Comparison of ENCODE assay signal across 27 mouse cellular contexts in genomic region chr4:87870563-87870962, GRCm38 (mm10).
DNase-seq lines count a peak whose midpoint lies in the region; ATAC-seq and TF ChIP-seq lines count a peak whose summit lies in the region.
"Had no signal": no experiment of that assay in that cellular context is flagged by ENCODE, and none has a peak within 500 bp of the region (broad histone marks: within the 10 kb centered on the region; RNA-seq: fewer than 3 reads in every experiment).

No protein-coding gene starts in this region.

- H3K36me3 ChIP-seq in kidney, embryonic 14.5 days (ENCODE audit: control insufficient read depth, insufficient read depth, low read length): no peaks in the 10 kb centered on the region
- H3K36me3 ChIP-seq in liver, adult 2 months (ENCODE audit: control insufficient read depth, insufficient read depth, low read length): no peaks in the 10 kb centered on the region
- H3K36me3 ChIP-seq in liver, postnatal 0 days (replicated peaks; ENCODE audit: insufficient read depth, low read length): peaks cover 5% of the 10 kb centered on the region; the same call in 1 of the 2 replicates
- no peaks in the 10 kb centered on the region for H3K36me3 ChIP-seq in intestine, embryonic 16.5 days (ENCODE audit: control insufficient read depth, insufficient read depth, low read length)
- H3K36me3 ChIP-seq: liver, embryonic 13.5 days had no signal

- H3K79me2 ChIP-seq in liver, adult 2 months (ENCODE audit: control insufficient read depth, insufficient read depth, low read length): no peaks in the 10 kb centered on the region

- H3K4me3 ChIP-seq in kidney, embryonic 14.5 days (ENCODE audit: low read length): no peak overlapping the region
- no peak overlapping the region for H3K4me3 ChIP-seq in liver, adult 2 months (ENCODE audit: insufficient read depth, low read depth, low read length)
- no peak overlapping the region for H3K4me3 ChIP-seq in liver, postnatal 0 days (ENCODE audit: low read depth, low read length)
- H3K4me3 ChIP-seq in intestine, embryonic 16.5 days (ENCODE audit: low read length): no peak overlapping the region
- H3K4me3 ChIP-seq: embryonic facial prominence, embryonic 12.5 days; limb, embryonic 13.5 days; liver, embryonic 13.5 days; midbrain, embryonic 15.5 days; neural tube, embryonic 13.5 days had no signal

- peak; percentile 29 for DNase-seq in kidney, adult 11 months
- DNase-seq in liver, adult 2 months (ENCODE audit: extremely low read depth, low read depth, low spot score): peak; percentile 31
- DNase-seq in liver, postnatal 0 days: no peak
- DNase-seq in gastrocnemius, adult 18-20 months (ENCODE audit: low spot score): no peak
- no peak for DNase-seq in natural killer cell, adult 2 months (ENCODE audit: low spot score in 2 of 2)
- DNase-seq: adrenal gland, postnatal 14 days; cerebellum, adult 8-10 months; cerebellum, postnatal 36 days; gastrocnemius, postnatal 10 days; heart, adult 11 months; layer of hippocampus, adult 9-11 months; liver, embryonic 13.5 days; lung, embryonic 14.5 days; lung, postnatal 4 days; retina, postnatal 1 day; right cerebral cortex, postnatal 25 days; thymus, postnatal 25 days had no signal

- 45% methylated on average over 2 of the region's 2 CpGs for WGBS in kidney, embryonic 14.5 days
- 26% methylated on average over 2 of the region's 2 CpGs for WGBS in liver, adult 2 months
- 57% methylated on average over 2 of the region's 2 CpGs for WGBS in liver, postnatal 0 days (ENCODE audit: insufficient replicate concordance)
- 33% methylated on average over 2 of the region's 2 CpGs for WGBS in intestine, embryonic 16.5 days

- no peaks in the 10 kb centered on the region for H3K9me3 ChIP-seq in kidney, embryonic 14.5 days (ENCODE audit: control insufficient read depth, low read length)
- H3K9me3 ChIP-seq in liver, postnatal 0 days (ENCODE audit: low read length): no peaks in the 10 kb centered on the region
- no peaks in the 10 kb centered on the region for H3K9me3 ChIP-seq in intestine, embryonic 16.5 days (ENCODE audit: control insufficient read depth, low read length)
- H3K9me3 ChIP-seq: embryonic facial prominence, embryonic 12.5 days; limb, embryonic 13.5 days; liver, embryonic 13.5 days; midbrain, embryonic 15.5 days; neural tube, embryonic 13.5 days had no signal

- no peak for TF ChIP-seq CTCF in liver, adult 2 months (IDR thresholded peaks at IDR 0.05; ENCODE audit: low read depth, low read length)
- TF ChIP-seq CTCF in liver, postnatal 0 days (IDR thresholded peaks at IDR 0.05; ENCODE audit: low read depth): no peak

- H3K9ac ChIP-seq in kidney, embryonic 14.5 days (ENCODE audit: low read depth, low read length): no peak overlapping the region
- H3K9ac ChIP-seq in liver, adult 2 months (ENCODE audit: low read depth, low read length): no peak overlapping the region
- H3K9ac ChIP-seq in liver, postnatal 0 days (replicated peaks): no peak overlapping the region
- no peak overlapping the region for H3K9ac ChIP-seq in intestine, embryonic 16.5 days (ENCODE audit: low read depth, low read length)
- H3K9ac ChIP-seq: embryonic facial prominence, embryonic 12.5 days; limb, embryonic 13.5 days; liver, embryonic 13.5 days; lung, embryonic 14.5 days; midbrain, embryonic 15.5 days; neural tube, embryonic 13.5 days had no signal

- TF ChIP-seq POLR2A in liver, adult 2 months (IDR thresholded peaks at IDR 0.05; ENCODE audit: extremely low read depth, insufficient read depth, low read length): no peak

- H3K4me2 ChIP-seq in kidney, embryonic 14.5 days (replicated peaks; ENCODE audit: low read depth, low read length): no peak overlapping the region
- H3K4me2 ChIP-seq in liver, postnatal 0 days (ENCODE audit: low read depth, low read length): no peak overlapping the region
- H3K4me2 ChIP-seq in intestine, embryonic 16.5 days (ENCODE audit: low read depth, low read length): no peak overlapping the region
- H3K4me2 ChIP-seq: embryonic facial prominence, embryonic 12.5 days; heart, embryonic 11.5 days; limb, embryonic 13.5 days; liver, embryonic 13.5 days; lung, embryonic 14.5 days; midbrain, embryonic 15.5 days; neural tube, embryonic 13.5 days had no signal

- no peaks in the 10 kb centered on the region for H3K27me3 ChIP-seq in kidney, embryonic 14.5 days (ENCODE audit: control insufficient read depth, insufficient read depth, low read length)
- no peaks in the 10 kb centered on the region for H3K27me3 ChIP-seq in liver, adult 2 months (ENCODE audit: control insufficient read depth, insufficient read depth, low read length)
- no peaks in the 10 kb centered on the region for H3K27me3 ChIP-seq in liver, postnatal 0 days (ENCODE audit: insufficient read depth, low read length)
- H3K27me3 ChIP-seq in intestine, embryonic 16.5 days (replicated peaks; ENCODE audit: control insufficient read depth, insufficient read depth, low read length): no peaks in the 10 kb centered on the region
- H3K27me3 ChIP-seq: embryonic facial prominence, embryonic 12.5 days; limb, embryonic 13.5 days; liver, embryonic 13.5 days; midbrain, embryonic 15.5 days; neural tube, embryonic 13.5 days had no signal

- no peak for ATAC-seq in kidney, embryonic 14.5 days (ENCODE audit: low FRiP score, low TSS enrichment)
- no peak for ATAC-seq in liver, postnatal 0 days
- peak; percentile 60; the same call in 1 of the 2 replicates for ATAC-seq in intestine, embryonic 16.5 days
- ATAC-seq: forebrain, embryonic 14.5 days; hindbrain, embryonic 16.5 days; midbrain, embryonic 15.5 days had no signal

- no peak for TF ChIP-seq EP300 in liver, postnatal 0 days (IDR thresholded peaks at IDR 0.05; ENCODE audit: low read depth)

- no peak overlapping the region for H3K27ac ChIP-seq in kidney, embryonic 14.5 days (ENCODE audit: low read depth, low read length)
- no peak overlapping the region for H3K27ac ChIP-seq in liver, adult 2 months (replicated peaks; ENCODE audit: insufficient read depth, low read depth, low read length)
- no peak overlapping the region for H3K27ac ChIP-seq in liver, postnatal 0 days (ENCODE audit: low read depth)
- no peak overlapping the region for H3K27ac ChIP-seq in intestine, embryonic 16.5 days (ENCODE audit: low read length)
- H3K27ac ChIP-seq: embryonic facial prominence, embryonic 12.5 days; kidney, postnatal 0 days; limb, embryonic 13.5 days; liver, embryonic 13.5 days; midbrain, embryonic 15.5 days; neural tube, embryonic 13.5 days had no signal

- 0 out of 2 replicates have a peak, but pooled peaks cover 8% of the 10 kb centered on the region for H3K4me1 ChIP-seq in kidney, embryonic 14.5 days (ENCODE audit: control insufficient read depth, insufficient read depth, low read length)
- H3K4me1 ChIP-seq in liver, adult 2 months (ENCODE audit: control insufficient read depth, insufficient read depth, low read length): no peaks in the 10 kb centered on the region; the same call in 1 of the 2 replicates
- H3K4me1 ChIP-seq in liver, postnatal 0 days (ENCODE audit: insufficient read depth): no peaks in the 10 kb centered on the region
- H3K4me1 ChIP-seq in intestine, embryonic 16.5 days (ENCODE audit: control insufficient read depth, insufficient read depth, low read length): peaks cover 7% of the 10 kb centered on the region; the same call in 1 of the 2 replicates
- H3K4me1 ChIP-seq: embryonic facial prominence, embryonic 12.5 days; liver, embryonic 13.5 days had no signal

Comparison
In these comparisons a context has a peak if more than half of its experiments do, and no peak if none do; other contexts are left out.
1. DNase-seq: peak in kidney, adult 11 months (single experiment) and liver, adult 2 months (single experiment); none in liver, postnatal 0 days (single experiment), gastrocnemius, adult 18-20 months (single experiment) and natural killer cell, adult 2 months (0 of 2).